Mouse (Mus musculus) spleen, postnatal 14 days (tissue): Measurements from ENCODE around the gene Pon3.
"Not testable (repeated sequence)": the region's sequence is repeated elsewhere in the genome, so short reads cannot be mapped to it uniquely, and the experiment has no call there.

Experiments used
- DNase-seq, 2 experiments: peaks; one replicate each; pipeline ENCODE4 v3.0.0; 2021 to 2022; ENCODE audit warnings: low spot score in 2 of 2

The Pon3 gene

DNA sequence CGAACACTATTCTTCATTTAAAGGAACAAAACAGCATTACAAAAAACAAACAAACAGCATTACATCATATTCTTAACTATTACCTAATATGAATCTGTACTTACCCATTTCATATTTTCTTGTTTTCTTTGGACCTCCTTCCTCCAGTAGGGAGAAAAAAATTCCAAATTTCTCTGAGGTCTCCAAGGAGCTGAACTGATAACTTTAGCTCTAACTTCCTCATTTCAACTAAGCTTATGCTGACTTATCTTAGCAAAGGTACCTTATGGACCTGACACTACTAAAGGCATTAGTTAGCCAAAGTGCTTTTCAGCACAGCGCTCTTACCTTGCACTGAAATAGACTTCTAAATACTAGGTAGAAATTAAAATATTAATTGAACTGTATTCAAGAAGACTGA, 1.2 kb downstream of the Pon3 start:
- no peak for DNase-seq

- no peak for DNase-seq
These were observed 10.2 kb downstream of the Pon3 start for GRCm38 (mm10) chr6:5245926-5246325.

DNA sequence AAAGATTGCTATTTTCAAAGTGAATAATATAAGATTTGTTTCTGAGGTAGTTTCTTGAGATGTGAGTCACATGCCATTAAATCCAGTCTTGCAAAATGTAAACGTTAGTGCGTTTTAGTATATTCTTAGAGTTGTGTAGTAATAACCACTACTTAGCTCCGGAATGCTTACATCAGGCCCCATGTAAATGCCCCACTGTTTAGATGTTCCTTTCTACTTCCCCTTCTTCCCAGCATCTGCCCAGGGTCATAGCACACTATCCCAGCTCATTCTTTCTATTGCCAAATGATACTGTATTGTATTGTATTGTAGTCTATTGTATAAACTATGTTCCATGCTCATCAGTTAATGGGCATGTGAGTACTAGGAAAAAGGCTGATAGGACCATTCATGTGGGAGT, 17.3 kb downstream of the Pon3 start:
- no peak for DNase-seq

DNA sequence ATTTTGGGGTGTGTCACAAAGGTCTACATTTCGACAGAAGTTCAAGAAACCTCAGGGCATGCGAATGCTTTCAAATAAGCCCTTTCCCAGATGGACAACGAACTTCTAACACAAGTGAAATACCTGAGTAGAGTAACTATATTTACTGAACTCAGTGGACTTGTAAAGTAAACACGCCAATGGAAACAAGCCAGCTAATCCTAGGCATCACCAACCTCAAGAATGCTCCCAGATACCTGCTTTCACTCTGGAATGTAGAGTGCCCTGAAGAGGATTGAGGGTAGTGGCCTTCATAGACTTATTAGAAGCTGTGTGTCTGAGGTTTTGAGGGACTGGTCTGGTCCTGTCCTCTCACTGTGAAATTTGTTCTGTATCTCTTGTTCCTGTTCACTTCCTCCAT, 18.6 kb downstream of the Pon3 start:
- DNase-seq: no peak

DNA sequence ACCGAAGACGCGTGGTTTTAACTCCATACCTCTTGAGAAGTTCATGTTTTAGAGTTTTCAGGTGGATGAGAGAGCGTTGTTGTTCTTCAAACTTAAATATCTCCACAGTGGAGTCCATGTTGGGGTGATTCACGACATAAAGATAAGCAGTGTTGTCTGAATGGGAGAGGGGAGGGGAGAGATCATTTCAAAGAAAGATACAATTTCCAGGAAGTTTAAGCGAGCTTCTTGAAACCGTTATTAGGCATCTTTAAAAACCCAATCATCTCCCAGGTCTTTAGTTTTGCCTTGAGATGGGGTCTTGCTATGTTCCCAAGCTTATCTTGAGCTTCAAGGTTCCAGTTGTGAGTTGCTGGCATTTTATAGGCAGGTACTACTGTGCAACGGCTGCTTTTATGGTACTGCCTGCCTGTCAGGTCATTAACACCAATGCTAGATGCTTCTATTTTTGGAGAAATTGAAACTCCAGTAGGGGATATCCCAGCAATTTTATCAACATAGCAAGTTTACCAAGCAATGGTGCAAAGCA, 19.2 kb downstream of the Pon3 start:
- no peak for DNase-seq

DNA sequence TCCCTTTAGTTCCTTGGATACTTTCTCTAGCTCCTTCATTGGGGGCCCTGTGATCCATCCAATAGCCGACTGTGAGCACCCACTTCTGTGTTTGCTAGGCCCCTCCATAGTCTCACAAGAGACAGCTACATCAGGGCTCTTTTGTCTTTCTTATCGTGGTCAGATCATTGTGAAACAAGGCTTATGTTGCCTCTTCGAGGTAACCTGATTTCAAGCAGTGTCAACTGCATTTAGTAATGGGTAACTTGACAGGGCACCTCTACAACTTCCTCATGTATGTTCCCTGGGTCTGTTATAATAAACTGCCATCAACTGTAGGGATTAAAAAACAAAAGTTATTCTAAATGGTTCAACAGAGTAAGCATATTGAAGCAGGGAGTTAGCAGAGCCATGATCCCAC, 21.5 kb downstream of the Pon3 start:
- no peak for DNase-seq

DNA sequence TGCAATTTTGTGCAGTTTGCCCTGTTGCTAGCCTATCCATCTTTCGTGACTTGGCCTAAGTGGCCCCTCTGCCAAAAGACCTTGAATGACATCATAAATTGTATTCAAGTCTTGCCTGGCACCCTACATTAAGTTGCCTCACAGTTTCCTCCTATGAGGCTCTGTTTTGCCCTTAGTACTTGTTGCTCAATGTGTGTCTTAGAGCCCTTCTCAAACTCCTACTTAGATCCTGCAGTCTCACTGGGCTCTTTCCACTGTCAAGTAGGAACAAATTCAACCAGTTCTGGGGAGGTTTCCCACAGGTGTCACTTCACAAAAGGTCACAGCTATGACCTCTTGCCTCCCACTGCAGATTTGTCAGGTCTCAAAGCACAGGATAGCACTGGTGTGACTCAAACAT, 22.3 kb downstream of the Pon3 start:
- no peak for DNase-seq

DNA sequence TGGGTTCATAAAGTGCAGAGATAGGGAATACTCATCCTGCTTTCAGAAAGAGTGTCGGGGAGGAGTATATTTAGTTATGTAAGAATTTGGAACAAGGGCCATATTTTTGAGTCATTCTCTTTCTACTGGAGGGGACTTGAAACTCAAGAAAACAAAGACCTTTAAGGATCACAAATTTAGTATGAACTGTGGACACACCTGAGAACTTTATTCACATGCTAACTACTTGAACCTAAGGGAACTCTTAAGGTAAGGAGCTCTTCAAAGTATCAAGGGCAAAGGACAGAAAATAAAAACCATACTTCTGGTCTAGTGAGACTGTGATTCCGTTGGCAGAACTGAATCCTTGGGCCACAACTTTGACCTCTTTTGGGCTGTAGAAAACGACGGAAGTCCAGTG, 24.1 kb downstream of the Pon3 start:
- no peak for DNase-seq

DNA sequence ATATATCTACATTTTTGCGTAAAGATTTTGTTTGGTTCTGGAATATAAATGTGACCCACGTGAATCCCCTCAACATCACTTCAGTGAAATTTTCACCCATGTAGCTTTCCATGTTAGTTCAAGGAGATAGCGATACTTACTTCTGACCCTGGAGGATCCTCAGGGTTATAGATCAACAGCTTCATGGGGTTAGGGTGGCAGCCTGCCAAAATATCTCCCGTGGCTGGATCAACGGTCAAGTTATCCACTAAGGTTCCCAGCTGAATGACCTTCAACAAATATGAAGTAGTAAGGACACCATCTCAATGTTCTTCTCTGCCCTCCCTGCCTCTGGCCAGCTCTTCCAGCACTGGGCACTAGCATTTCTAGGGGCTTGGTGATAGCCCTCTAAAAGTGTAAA, 25.8 kb downstream of the Pon3 start:
- no peak for DNase-seq

DNA sequence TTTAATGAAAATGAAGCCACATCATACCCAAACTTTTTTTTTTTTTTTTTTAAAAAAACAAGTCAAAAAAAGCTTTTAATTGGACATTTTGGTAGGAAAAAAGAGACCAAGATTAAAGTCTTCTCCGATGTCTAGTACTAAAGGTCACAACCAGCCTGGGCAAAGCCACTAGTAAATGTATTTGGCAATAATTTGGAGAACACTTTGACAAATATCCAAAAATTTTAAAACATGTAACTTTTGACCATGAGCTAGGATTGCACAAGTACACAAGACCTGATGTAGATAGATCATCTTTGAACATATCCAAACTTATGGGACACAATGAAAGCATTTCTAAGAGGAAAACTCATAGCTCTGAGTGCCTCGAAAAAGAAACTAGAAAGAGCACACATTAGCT, 32.5 kb downstream of the Pon3 start:
- not testable (repeated sequence) for DNase-seq

GRCm38 (mm10) chr6:5222080-5222479, 34.0 kb downstream of the Pon3 start:
- no peak for DNase-seq

DNA sequence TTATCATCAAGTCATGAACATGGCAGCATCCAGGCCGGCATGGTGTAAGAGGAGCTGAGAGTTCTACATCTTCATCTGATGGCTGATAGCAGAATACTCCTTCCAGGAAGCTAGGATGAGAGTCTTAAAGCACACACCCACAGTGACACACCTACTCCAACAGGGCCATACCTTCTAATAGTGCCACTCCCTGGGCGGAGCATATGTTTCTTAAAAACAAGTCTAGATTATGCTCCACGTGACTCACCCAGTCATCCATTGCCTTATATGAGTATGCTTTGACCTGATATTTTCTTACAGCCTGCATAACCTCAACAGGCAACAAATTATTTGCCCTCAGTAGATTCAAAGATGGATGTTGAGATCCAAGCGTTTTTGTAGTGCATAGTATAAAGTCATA, 37.9 kb downstream of the Pon3 start:
- DNase-seq: no peak

DNA sequence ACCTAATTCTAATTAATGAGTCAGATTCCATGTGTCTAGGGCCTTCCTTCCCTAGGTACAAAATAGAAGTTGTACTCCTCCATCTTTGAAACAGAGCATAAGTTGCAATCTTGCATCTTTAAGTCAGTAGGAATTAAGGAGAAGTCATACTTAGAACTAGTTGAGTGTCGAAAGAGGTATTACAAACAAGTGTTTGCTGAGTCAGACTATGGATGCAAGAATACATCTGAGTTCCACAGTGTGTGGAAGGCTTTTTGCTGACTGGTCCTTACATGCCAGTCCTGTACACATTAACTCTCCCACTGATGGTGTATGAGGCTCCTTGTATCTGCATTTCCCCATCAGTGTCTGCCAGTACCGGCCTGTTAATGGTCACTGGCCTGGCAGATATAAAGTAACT, 48.3 kb downstream of the Pon3 start:
- no peak for DNase-seq

GRCm38 (mm10) chr6:5199916-5200315, 56.2 kb downstream of the Pon3 start:
- DNase-seq: no peak

DNA sequence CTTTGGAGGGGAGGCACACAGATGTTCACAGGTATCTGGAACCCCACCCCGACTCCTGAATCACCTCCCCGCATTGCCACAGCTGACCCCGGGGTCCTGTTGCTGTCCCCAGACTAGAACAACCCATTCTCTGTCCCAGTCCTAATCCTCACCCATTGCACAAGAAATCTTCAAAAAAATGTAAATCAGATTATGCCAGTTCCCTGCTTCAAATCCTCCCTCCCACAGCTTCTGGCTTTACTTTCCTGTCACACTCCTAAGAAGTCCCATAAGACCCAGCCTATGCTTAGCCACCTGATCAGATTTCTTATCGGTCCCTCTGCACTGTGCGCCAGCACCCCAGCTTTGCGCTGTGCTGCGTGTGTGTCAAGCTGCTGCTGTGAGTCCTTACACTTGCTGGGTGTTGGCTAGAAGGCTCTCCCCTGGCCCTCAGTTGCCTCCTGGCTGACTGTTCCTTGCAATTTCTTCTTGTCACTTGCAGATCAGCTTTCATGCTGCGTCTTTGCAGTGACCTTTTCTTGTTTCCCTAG, 56.6 kb downstream of the Pon3 start:
- DNase-seq: no peak

- no peak for DNase-seq
These were observed 57.5 kb downstream of the Pon3 start for GRCm38 (mm10) chr6:5198590-5198989.

DNA sequence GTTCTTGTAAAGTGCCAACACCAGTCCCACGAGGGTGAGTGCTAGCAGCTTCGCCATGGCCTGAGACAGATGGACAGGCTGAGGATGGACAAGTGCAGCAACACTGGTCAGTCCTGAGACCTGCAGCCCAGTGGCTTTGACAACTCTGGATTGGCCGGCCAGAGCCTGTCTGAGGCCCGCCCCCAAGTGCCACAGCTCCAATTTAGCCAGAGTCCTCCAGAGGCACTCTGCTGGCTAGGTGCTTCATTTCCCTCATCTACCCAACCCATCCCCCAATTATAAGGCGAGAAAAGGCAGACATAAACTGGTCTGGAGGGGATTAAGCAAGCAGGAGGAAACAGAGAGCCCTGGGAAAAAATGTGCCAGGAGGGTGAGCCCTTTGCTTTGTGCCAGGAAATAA, 62.4 kb downstream of the Pon3 start, which contains the start of gene Pon1:
Gene Pon1, minus strand, starts transcription at position 254 of the 400 bp plus-strand sequence.
- no peak for DNase-seq

- no peak for DNase-seq
These were observed 65.3 kb downstream of the Pon3 start for GRCm38 (mm10) chr6:5190761-5191160.

GRCm38 (mm10) chr6:5189507-5189906, 66.6 kb downstream of the Pon3 start:
- no peak for DNase-seq

DNA sequence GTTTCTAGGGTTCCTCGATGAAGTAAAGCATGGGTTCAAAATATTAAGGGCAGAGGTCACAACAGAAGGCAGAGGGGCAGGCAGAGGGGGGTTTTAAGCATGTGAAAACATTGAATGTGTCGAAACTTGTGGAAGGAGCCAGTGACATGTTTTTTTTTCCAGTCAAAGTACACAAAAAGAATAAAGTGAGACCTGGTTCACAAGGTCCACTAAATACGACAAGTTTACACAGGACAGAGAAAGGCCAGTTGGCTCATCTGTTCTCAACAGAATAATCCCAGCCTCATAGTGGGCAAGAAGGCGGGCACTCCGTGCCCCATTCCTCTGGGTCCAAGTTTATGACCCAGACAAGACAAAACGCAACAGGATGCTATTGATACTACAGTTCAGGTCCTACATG, 67.1 kb downstream of the Pon3 start:
- DNase-seq: no peak

- DNase-seq: no peak
These were observed 68.0 kb downstream of the Pon3 start for GRCm38 (mm10) chr6:5188036-5188435.

- no peak for DNase-seq
These were observed 68.5 kb downstream of the Pon3 start for GRCm38 (mm10) chr6:5187586-5187985.

DNA sequence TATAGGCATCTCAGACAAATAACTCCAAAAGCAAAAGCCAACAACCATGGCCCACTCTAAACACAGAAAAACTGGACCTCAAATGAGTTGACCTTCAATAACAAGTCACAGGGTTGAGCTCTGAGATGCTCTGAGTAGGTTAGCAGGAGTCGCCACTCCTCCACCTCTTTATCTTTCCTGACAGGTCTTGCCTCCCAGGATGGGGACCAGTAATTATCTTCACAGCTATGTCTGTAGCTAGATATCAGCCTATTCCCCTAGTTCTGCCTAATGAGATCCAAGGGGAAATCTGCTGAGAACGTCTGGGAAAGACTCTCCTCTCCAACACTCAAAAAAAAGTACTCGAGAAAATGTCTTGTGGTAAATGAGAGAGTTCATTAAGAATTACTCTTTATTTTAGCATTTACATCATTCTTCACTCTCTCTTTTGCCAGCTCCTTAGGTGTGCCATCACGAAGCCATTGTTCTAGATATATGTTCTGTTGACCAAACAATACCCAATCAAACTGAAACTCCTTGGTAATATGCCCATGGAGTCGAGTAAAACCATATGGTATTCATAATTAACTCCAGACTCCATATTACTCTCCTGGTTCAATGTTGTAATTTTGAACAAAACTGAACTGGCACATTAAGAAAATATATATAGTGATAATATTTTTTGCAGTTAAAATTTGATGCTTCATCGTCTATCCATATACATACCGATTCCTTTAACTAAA, 69.7 kb downstream of the Pon3 start:
- DNase-seq: no peak

DNA sequence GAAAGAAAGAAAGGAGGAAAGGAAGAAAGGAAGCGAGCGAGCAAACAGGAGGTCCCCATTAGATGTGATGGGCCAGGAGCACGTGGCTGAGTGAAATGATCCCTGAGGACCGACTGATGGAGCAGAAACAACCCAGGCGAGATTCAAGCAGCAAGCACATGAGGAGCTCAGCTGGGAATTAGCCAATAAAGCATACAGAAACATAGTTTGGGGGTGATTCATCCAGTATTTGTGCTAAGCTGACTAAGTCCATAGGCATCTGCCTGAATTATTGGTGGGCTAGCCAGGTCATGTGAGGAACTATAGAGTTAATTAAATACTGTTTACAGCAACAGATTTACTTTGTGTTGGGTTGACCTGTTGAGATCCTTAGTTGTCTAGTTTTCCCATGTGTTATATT, 75.4 kb downstream of the Pon3 start:
- no peak for DNase-seq
